Mouse (Mus musculus): ENCODE measurements around the gene Tsnaxip1.

The Tsnaxip1 gene

DNA sequence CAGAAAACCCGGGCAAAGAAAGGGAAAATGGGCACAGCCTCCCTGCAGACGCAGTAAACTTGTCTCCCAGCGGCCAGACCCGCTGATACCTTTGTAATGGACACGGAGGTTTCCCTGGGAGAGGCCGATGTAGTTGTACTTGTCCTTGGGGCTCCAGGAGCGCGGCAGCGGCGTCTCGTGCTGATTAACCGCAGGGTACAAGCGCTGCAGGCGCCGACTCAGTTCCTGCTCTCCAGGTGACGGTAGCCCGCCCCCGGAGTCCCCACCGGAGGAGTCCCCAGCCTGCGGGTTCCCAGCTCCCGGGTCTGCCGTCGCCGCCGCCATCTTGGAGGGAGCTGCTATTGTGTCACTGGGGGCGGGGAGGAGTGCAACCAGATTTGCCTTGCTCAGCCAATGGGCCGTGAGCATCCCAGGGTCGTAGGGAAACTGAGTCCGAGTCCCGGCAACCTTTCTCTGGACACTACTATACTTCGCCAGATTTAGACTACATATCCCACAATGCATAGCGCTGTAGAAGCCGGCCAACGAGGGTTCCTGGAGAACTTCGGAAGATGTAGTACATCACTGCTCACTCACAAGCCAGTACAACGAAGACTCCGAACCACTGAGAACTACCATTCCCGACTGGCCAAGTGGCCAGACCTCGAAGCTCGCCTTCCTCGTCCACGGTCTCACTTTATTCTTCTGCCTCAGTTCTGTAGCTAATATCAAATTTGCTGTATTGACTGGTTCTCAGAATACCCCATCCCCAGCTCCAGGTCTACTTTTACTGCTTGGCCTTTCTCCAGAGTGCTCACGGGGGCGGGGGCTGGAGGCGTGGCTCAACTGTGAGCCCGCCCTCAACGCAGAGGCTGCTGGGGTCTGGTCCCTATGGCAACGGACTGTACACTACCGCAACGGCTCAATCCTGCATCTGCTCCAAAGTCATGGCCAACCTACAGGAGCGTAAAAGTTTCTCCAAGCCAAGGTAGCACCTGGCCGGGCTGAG, at the start of gene Tsnaxip1, which contains the start of gene Ranbp10:
Gene Tsnaxip1 (plus strand): TSS at position 871 of the 988 bp plus-strand sequence.
Gene Ranbp10 (minus strand): TSS at position 490 of the 988 bp plus-strand sequence.
- peak; percentile 90 to 91 for DNase-seq (ENCODE audit: low read depth in 1 of 2, low spot score in 2 of 2)

DNA sequence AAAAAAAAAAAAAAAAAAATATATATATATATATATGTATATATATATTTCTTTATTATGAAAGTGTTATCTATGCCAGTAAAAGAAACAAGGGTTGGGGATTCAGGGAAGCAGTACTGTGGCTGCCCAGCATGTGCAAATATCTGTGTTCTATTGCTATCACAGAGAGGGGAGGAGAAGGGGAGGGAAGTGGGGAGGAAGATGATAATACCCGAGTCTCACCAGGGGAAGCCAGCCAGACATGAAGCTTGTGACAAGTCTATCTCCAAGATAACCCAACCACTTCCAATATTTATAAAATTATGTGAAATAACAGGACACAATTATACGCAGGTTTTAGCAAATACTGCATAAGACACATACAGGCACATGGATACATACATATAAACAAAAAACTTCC, 49.7 kb upstream of the Tsnaxip1 start:
- no peak for DNase-seq (ENCODE audit: low read depth in 1 of 2, low spot score in 2 of 2)

GRCm38 (mm10) chr8:105780298-105780697, 47.2 kb upstream of the Tsnaxip1 start:
- DNase-seq (ENCODE audit: low read depth in 1 of 2, low spot score in 2 of 2): no peak

- peak; percentile 10 to 46 for DNase-seq (ENCODE audit: low read depth in 1 of 2, low spot score in 2 of 2)
Observed at GRCm38 (mm10) chr8:105788241-105788640, 39.3 kb upstream of the Tsnaxip1 start.

DNA sequence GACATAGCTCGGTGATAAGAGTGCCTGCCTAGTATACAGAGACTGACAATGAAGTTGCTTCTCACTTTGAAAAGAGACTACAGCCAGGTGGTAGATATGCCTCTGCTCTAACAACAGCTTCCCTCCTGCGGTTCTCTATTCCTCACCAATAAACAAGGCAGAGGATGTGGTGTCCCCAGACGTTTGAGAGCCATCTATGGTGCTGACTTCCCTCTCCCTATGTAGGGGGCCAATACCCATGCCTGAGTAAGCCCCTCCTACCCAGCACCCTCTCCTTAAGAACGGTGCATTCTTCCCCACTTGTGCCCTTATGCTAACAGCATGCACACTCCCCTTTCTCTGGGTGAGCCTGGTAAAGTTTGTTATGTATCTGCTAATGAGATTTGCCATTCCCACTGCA, 38.6 kb upstream of the Tsnaxip1 start:
- DNase-seq (ENCODE audit: low read depth in 1 of 2, low spot score in 2 of 2): no peak

DNA sequence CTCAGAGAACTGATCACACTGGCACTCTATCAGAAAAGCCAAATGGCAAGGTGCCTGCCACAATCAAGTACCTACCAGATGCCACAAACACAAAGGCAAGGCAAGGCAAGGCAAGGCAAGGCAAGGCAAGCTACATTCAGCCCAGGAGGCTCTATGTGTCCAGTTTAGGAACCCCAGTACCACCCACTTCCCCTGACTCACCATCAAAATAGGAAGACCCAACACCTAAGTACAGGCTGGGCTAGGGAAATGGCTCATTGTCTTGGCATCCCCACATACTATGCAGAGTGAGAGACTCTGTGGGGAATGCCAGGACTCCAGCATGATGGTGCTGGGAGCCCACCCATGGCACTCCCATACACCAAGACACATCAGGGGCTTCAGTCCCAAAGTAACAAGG, 37.9 kb upstream of the Tsnaxip1 start:
- no peak for DNase-seq (ENCODE audit: low read depth in 1 of 2, low spot score in 2 of 2)

- no peak for DNase-seq (ENCODE audit: low read depth in 1 of 2, low spot score in 2 of 2)
Observed at GRCm38 (mm10) chr8:105793331-105793730, 34.2 kb upstream of the Tsnaxip1 start.

DNA sequence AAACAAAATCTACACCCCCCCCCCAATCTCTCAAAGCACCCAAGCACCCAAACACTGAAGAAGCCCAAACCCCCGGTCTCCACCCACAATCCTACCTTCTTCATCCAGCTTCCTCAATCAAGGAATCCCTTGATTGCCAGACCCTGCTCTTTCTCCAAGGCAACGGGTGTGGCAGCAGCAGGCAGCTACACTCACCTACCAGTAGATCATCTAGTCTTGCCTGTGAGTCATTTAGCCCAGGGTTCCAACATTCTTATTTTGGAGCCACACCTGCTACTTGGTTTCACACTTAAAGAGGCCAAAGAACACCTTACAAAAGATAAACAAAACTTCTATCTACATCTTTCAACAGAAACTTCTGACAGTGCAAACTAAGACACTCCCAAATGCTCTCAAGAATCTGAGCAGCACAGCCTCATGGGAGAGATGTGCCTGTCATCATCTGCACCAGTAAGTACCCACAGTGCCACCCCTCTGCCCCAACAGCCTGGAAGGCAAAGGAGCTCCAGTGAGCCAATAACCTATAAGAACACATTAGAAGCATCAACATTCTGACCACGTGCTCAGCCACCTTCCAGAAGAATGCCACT, 33.4 kb upstream of the Tsnaxip1 start:
- no peak for DNase-seq (ENCODE audit: low read depth in 1 of 2, low spot score in 2 of 2)

DNA sequence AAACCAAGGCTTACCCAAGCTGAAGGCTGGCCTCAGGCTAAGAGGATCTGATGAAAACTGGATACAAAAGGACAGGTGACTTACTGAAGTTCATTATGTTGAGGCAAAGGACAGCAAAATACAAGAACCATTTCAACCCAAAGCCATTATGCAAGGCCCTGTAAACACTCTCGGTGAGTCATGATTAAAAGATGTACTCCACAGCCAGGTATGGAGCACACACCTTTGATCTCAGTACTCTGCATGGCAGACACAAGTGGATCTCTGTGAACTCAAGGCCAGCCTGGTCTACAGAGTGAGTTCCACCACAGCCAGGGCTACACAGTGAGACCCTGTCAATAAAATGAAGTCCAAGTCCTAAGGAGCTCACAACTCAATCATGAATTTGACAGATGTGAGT, 31.7 kb upstream of the Tsnaxip1 start:
- DNase-seq (ENCODE audit: low read depth in 1 of 2, low spot score in 2 of 2): no peak

- no peak for DNase-seq (ENCODE audit: low read depth in 1 of 2, low spot score in 2 of 2)
Observed at GRCm38 (mm10) chr8:105798408-105798807, 29.1 kb upstream of the Tsnaxip1 start.

GRCm38 (mm10) chr8:105799091-105799812, 28.3 kb upstream of the Tsnaxip1 start:
- DNase-seq (ENCODE audit: low read depth in 1 of 2, low spot score in 2 of 2): no peak

DNA sequence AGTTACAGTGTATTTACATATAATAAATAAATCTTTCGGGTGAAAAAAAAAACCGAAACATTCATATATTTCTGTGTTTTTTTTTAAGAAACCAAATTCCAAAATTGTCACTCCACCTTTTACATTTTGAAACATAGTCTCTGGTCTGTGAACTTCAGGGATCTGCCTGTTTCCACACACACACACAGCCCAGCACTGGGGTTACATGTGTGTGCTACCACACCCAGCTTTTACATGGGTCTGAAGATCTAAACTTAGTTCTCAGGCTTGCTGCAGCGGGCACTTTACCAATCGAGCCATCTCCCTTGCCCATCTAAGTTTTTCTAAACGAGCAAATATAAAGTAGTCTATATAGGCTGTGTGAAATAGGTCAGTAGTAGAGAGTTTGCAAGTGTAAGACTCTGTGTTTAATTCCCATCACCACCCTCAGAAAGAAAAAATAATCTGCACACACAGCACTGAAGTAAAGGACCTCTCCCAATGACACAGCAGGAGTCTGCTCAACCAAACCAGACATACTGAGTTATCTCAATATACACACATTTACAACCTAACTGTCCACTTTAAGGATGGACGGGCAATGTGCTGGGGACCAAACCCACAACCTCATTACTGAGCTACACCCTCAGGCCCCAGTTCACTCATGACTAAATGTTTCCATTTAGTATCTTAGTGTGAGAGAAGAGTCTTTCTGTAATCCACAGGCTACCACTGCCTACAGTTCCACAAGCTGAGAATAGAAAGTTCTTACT, 26.2 kb upstream of the Tsnaxip1 start:
- DNase-seq (ENCODE audit: low read depth in 1 of 2, low spot score in 2 of 2): no peak

DNA sequence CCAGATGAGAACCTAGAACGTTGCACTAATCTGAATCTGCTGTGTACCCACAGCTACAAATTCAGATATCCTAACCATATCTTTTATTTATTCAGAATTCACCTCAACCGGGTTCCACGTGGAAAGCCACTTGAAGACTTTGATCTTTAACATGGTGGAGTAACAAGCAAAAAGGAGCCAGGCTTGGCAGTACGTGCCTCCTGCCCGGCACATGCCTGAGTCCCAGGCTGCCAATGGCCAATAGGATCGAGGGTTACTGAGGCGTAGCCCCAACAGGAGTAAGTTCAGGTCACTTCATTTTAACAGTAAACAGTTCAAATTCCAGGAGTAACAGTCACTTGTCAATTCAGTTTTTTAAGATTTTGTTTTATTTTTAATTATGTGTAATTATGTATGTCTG, 22.7 kb upstream of the Tsnaxip1 start:
- no peak for DNase-seq (ENCODE audit: low read depth in 1 of 2, low spot score in 2 of 2)

DNA sequence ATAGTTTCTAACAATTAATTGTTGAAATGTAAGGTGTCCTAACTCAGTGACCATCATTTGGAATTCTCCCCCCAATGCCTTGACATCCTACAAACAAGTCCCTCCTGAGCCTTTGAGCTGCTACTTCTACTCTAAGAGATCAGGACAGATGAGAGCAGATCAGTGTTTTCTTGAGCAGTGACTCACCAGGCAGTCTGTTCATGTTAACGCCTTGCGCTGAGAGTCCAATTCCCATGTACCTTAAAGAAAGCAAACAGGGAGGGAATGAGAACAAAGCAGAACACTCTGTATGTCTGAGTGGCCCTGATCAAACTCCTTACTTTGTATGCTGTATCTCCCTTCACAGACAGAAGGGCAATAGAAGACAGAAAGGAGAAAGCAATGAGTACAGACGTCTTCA, 22.2 kb upstream of the Tsnaxip1 start:
- no peak for DNase-seq (ENCODE audit: low read depth in 1 of 2, low spot score in 2 of 2)

- DNase-seq (ENCODE audit: low read depth in 1 of 2, low spot score in 2 of 2): no peak
Observed at GRCm38 (mm10) chr8:105805964-105806363, 21.6 kb upstream of the Tsnaxip1 start.

- no peak for DNase-seq (ENCODE audit: low read depth in 1 of 2, low spot score in 2 of 2)
Observed at GRCm38 (mm10) chr8:105807766-105808165, 19.8 kb upstream of the Tsnaxip1 start.

DNA sequence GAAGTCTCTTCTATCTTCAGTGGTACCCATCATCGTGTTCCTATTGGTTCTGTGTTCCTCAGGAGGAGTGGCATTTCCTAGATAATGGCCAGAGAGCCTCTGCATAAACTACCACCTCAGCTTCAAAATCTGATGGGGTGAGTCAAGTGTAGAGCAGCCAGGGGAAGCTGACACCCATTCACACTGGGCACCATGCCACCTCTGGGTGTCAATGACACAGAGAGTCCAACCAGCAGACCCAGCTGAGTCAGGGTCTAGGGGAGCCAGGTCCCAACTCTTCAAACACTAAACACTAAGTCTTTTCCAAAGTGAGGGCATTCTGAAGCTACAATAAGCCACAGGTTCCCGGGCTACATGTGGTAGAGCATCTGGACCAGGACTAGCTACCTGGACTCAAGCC, 19.1 kb upstream of the Tsnaxip1 start:
- DNase-seq (ENCODE audit: low read depth in 1 of 2, low spot score in 2 of 2): no peak

- DNase-seq (ENCODE audit: low read depth in 1 of 2, low spot score in 2 of 2): no peak
Observed at GRCm38 (mm10) chr8:105810245-105810786, 17.2 kb upstream of the Tsnaxip1 start.

GRCm38 (mm10) chr8:105811061-105811460, 16.5 kb upstream of the Tsnaxip1 start:
- no peak for DNase-seq (ENCODE audit: low read depth in 1 of 2, low spot score in 2 of 2)

DNA sequence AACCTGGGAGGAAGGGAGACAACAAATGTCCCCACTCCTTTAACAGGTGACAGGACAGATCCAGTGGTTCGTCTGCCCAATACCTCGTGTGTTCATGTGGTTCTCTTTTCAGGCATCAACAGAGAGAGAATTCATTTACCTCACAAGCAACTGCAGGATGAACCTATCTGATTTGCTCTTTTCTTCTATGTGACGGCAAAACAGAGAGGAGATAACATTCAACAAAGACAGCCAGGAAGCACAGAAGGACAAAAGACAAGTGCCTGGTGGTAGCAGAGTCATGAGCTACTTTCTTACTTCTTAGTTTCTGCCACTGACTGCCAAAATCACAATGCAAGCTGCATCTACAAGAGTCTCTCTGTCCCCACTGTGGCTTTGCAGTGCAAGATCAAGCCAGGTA, 16.0 kb upstream of the Tsnaxip1 start:
- DNase-seq (ENCODE audit: low read depth in 1 of 2, low spot score in 2 of 2): no peak

GRCm38 (mm10) chr8:105812511-105812910, 15.0 kb upstream of the Tsnaxip1 start:
- DNase-seq (ENCODE audit: low read depth in 1 of 2, low spot score in 2 of 2): no peak

Data from monocyte, adult 2 months (primary cell).